Mouse (Mus musculus): ENCODE data around the gene Naga.

DNA sequence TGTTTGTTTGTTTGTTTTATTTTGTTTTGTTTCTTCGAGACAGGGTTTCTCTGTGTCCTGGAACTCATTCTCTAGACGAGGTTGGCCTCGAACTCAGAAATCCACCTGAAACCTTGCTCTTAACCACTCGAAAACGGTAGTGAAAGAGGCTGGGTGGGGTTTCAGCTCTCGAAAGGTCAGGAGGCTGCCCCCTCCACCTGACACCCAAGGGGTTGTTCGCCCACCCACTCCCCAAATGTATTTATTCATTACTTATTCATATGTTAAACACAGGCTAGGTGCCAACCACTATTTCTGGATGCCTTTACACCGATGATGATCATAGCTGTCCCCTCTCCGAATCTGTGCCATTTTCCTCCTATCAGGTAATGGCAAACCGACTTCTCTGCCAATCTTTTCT lies 425 bp upstream of the Naga start:
- TF ChIP-seq CTCF (IDR thresholded peaks at IDR 0.05; ENCODE audit: extremely low read depth, insufficient read length, insufficient replicate concordance, low read depth, low read length) (no peak), POLR2A (IDR thresholded peaks at IDR 0.05; ENCODE audit: low read depth, low read length) (no peak)
